Mouse (Mus musculus): ENCODE results near the gene Bcar3. TPM values are rescaled to one million over a fixed set of nuclear protein-coding genes. Genes with fewer than 3 reads are reported as not detected.
A peak's percentile ranks its signal among the peaks of the same experiment; 100 is the strongest.

Gene Bcar3
- polyA plus RNA-seq, 1 experiment from 2014 or later: 13.8 TPM

DNA sequence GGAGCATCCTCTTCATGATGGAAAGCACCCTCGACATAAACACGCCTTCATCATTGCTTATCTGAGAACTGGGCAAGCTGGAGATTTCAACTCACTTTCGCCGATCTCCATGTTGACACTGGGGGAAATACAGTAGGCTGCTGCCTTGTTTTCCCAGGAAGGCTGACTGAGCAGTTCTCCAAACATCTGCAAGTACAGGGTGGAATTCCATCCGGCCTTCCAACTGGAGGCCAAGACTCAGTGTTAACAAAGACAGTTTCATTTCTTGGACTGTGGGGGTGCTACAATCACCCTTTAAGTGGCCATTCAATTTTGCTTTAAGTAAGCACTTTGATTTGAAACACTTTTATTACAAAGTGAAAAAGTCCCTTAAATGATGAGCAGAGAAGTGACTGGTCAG, 50.4 kb downstream of the Bcar3 start:
- no peak overlapping the region for H3K4me3 ChIP-seq (replicated peaks)
- no peaks in the 10 kb centered on the region for H3K36me3 ChIP-seq
- 78% methylated on average over 5 of the region's 5 CpGs for WGBS
- ATAC-seq (replicated peaks; ENCODE audit: low FRiP score): no peak
- H3K9me3 ChIP-seq (replicated peaks): no peaks in the 10 kb centered on the region
- no peak overlapping the region for H3K27ac ChIP-seq
- H3K9ac ChIP-seq: no peak overlapping the region
- no peaks in the 10 kb centered on the region for H3K27me3 ChIP-seq
- no peak overlapping the region for H3K4me2 ChIP-seq
- H3K4me1 ChIP-seq: 0 out of 2 replicates have a peak, but pooled peaks cover 4% of the 10 kb centered on the region

DNA sequence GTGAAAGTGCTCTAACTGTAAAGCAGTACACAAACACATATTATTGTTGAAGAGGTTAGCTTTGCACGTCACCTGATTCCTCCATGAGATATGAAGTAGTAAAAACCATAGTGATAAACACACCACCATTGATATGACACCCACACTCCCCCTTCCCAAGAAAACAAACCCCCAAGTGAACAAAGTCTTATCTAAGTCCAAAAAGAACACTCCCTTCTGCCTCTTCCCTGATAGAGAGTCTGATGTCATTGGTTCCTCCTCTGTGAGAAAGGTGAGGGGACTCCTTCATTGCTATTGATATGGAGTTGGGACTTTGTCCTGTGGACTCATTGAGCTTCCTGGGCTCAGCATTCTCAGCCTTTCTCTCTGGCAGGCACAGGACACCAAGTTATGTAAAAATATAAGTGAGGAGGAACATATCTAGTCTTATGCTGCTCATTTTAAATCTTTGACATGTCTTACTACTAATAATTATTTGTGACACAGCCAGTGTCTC, 52.1 kb downstream of the Bcar3 start:
- Histone ChIP-seq H3K27ac (no peak overlapping the region), H3K4me1 (0 out of 2 replicates have a peak, but pooled peaks cover 4% of the 10 kb centered on the region), H3K9ac (no peak overlapping the region), H3K27me3 (no peaks in the 10 kb centered on the region), H3K9me3 (replicated peaks) (no peaks in the 10 kb centered on the region), H3K4me3 (replicated peaks) (no peak overlapping the region), H3K36me3 (no peaks in the 10 kb centered on the region), H3K4me2 (no peak overlapping the region)
- no peak for ATAC-seq (replicated peaks; ENCODE audit: low FRiP score)
- 92% methylated on average over 1 of the region's 1 CpGs for WGBS

DNA sequence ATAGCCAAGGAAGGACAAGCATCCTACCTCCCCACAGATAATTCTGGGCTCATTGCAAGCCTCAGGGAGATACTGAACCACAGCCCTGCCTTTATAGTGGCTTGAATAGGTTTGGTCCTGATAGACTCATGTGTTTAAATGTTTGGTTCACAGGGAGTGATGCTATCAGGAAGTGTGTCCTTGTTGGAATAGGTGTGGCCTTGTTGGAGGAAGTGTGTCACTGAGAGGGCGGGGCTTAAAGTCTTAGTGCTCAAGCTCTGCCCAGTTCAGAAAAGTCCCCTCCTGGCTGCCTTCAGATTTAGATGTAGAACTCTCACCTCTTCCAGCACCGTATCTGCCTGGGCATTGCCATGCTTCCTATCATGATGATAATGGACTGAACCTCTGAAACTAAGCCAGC, 52.7 kb downstream of the Bcar3 start:
- 94% methylated on average over 2 of the region's 2 CpGs for WGBS
- Histone ChIP-seq H3K4me1 (0 out of 2 replicates have a peak, but pooled peaks cover 4% of the 10 kb centered on the region), H3K9ac (no peak overlapping the region), H3K36me3 (no peaks in the 10 kb centered on the region), H3K9me3 (replicated peaks) (no peaks in the 10 kb centered on the region), H3K27ac (no peak overlapping the region), H3K4me2 (no peak overlapping the region), H3K27me3 (no peaks in the 10 kb centered on the region), H3K4me3 (replicated peaks) (no peak overlapping the region)
- ATAC-seq (replicated peaks; ENCODE audit: low FRiP score): no peak

GRCm38 (mm10) chr3:122348677-122349076, 54.7 kb downstream of the Bcar3 start:
- WGBS: 84% methylated on average over 5 of the region's 5 CpGs
- Histone ChIP-seq H3K4me1 (0 out of 2 replicates have a peak, but pooled peaks cover 4% of the 10 kb centered on the region), H3K9me3 (replicated peaks) (no peaks in the 10 kb centered on the region), H3K9ac (no peak overlapping the region), H3K27ac (no peak overlapping the region), H3K4me3 (replicated peaks) (no peak overlapping the region), H3K4me2 (no peak overlapping the region), H3K36me3 (no peaks in the 10 kb centered on the region), H3K27me3 (no peaks in the 10 kb centered on the region)
- ATAC-seq (replicated peaks; ENCODE audit: low FRiP score): no peak

- no peaks in the 10 kb centered on the region for H3K9me3 ChIP-seq (replicated peaks)
Observed at GRCm38 (mm10) chr3:122352801-122353200, 58.9 kb downstream of the Bcar3 start.

GRCm38 (mm10) chr3:122359426-122359825, 65.5 kb downstream of the Bcar3 start:
- no peak overlapping the region for H3K4me2 ChIP-seq
- no peak for ATAC-seq (replicated peaks; ENCODE audit: low FRiP score)
- peaks cover 29% of the 10 kb centered on the region for H3K4me1 ChIP-seq
- H3K27ac ChIP-seq: no peak overlapping the region
- no peaks in the 10 kb centered on the region for H3K9me3 ChIP-seq (replicated peaks)
- no peak overlapping the region for H3K9ac ChIP-seq
- no peaks in the 10 kb centered on the region for H3K36me3 ChIP-seq
- H3K27me3 ChIP-seq: no peaks in the 10 kb centered on the region
- no peak overlapping the region for H3K4me3 ChIP-seq (replicated peaks)
- WGBS: 79% methylated on average over 7 of the region's 7 CpGs

More at GRCm38 (mm10) chr3:122352801-122353200, 58.9 kb downstream of the Bcar3 start:
- H3K4me2 ChIP-seq: no peak overlapping the region
- no peaks in the 10 kb centered on the region for H3K4me1 ChIP-seq
- H3K27ac ChIP-seq: no peak overlapping the region
- WGBS: 80% methylated on average over 3 of the region's 3 CpGs
- H3K4me3 ChIP-seq (replicated peaks): no peak overlapping the region
- no peaks in the 10 kb centered on the region for H3K36me3 ChIP-seq
- H3K27me3 ChIP-seq: no peaks in the 10 kb centered on the region
- no peak for ATAC-seq (replicated peaks; ENCODE audit: low FRiP score)
- no peak overlapping the region for H3K9ac ChIP-seq

- Histone ChIP-seq H3K9ac (no peak overlapping the region), H3K27me3 (no peaks in the 10 kb centered on the region), H3K4me1 (peaks cover 35% of the 10 kb centered on the region), H3K4me3 (replicated peaks) (no peak overlapping the region), H3K9me3 (replicated peaks) (no peaks in the 10 kb centered on the region), H3K36me3 (no peaks in the 10 kb centered on the region), H3K4me2 (no peak overlapping the region), H3K27ac (no peak overlapping the region)
- 89% methylated on average over 9 of the region's 9 CpGs for WGBS
- ATAC-seq (replicated peaks; ENCODE audit: low FRiP score): no peak
Observed at GRCm38 (mm10) chr3:122359954-122360353, 66.0 kb downstream of the Bcar3 start.

DNA sequence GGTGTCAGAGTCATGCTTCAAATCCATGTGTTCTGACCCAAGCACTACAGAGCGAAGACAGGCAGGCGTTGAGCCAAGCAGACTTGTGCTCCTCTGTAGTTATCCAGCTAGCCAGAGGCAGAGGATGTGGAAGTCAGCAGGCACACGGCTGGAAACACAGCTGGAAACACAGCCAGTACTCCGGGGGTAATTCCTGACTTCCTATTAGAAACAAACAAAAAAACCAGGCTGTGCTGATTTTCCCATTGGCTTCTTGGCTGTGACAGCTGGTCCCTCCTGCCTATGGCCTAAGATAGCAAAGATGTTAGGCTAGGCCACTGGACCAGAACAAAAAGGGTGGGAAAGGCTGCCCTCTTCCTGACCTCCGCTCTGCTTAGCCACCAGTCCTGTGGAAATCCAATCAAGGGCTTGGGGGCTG, 66.8 kb downstream of the Bcar3 start:
- WGBS: 22% methylated on average over 5 of the region's 5 CpGs

DNA sequence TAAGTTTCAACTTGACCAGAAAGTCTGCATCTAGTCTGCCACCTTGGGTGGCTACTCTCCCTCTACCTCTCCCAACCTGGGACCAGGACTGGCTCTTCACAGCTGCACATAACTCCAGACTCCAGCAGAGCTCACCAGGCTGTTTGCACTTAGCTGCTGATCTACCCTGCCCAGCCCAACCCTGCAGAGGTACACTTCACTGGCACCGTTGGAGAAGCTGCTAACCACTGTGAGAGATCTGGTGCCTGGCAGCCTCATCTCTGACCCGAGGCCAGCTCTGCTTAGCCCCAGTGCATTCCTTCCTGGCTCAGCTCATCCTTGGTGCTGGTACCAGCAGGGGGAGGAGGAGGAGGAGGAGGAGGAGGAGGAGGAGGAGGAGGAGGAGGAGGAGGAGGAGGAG, 68.8 kb downstream of the Bcar3 start:
- WGBS: 21% methylated on average over 2 of the region's 2 CpGs
- Histone ChIP-seq H3K36me3 (no peaks in the 10 kb centered on the region), H3K27me3 (no peaks in the 10 kb centered on the region), H3K9ac (no peak overlapping the region), H3K4me3 (replicated peaks) (no peak overlapping the region), H3K4me1 (peaks cover 42% of the 10 kb centered on the region), H3K9me3 (replicated peaks) (no peaks in the 10 kb centered on the region), H3K4me2 (no peak overlapping the region), H3K27ac (0 out of 2 replicates have a peak overlapping the region, but pooled peaks have one; percentile 41)
- no peak for ATAC-seq (replicated peaks; ENCODE audit: low FRiP score)

More for the DNA sequence above, 66.8 kb downstream of the Bcar3 start:
- no peak overlapping the region for H3K4me2 ChIP-seq
- peaks cover 42% of the 10 kb centered on the region for H3K4me1 ChIP-seq
- no peaks in the 10 kb centered on the region for H3K27me3 ChIP-seq
- ATAC-seq (replicated peaks; ENCODE audit: low FRiP score): peak; percentile 84
- no peak overlapping the region for H3K9ac ChIP-seq
- H3K27ac ChIP-seq: peak overlapping the region; percentile 76
- no peaks in the 10 kb centered on the region for H3K36me3 ChIP-seq
- H3K4me3 ChIP-seq (replicated peaks): no peak overlapping the region
- no peaks in the 10 kb centered on the region for H3K9me3 ChIP-seq (replicated peaks)

DNA sequence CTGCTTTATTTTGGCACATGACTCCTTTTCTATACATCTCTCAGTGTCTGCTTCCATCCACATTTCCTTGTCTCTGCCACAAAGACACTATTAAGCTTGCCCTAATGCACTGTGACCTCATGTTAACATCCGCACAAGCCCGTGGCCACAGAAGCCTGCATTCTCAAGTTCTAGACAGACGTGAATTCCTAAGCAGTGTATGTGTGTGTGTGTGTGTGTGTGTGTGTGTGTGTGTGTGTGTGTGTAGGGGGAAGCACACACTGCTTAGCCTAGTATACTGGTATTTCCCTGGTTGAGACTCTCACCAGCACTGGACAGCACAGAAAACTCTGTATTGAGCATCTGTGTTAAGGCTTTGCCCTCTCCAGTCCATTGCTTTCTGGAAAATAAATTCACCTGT, 70.6 kb downstream of the Bcar3 start:
- 0 out of 2 replicates have a peak overlapping the region, but pooled peaks have one; percentile 14 for H3K27ac ChIP-seq

GRCm38 (mm10) chr3:122365326-122365725, 71.4 kb downstream of the Bcar3 start:
- Histone ChIP-seq H3K4me2 (no peak overlapping the region), H3K27me3 (no peaks in the 10 kb centered on the region), H3K4me3 (replicated peaks) (no peak overlapping the region), H3K4me1 (peaks cover 35% of the 10 kb centered on the region), H3K9me3 (replicated peaks) (no peaks in the 10 kb centered on the region), H3K9ac (no peak overlapping the region), H3K27ac (peak overlapping the region; percentile 74), H3K36me3 (no peaks in the 10 kb centered on the region)
- peak; percentile 57; the same call in 1 of the 2 replicates for ATAC-seq (replicated peaks; ENCODE audit: low FRiP score)
- WGBS: 7% methylated on average over 3 of the region's 3 CpGs

More for the DNA sequence above, 70.6 kb downstream of the Bcar3 start:
- H3K9me3 ChIP-seq (replicated peaks): no peaks in the 10 kb centered on the region
- ATAC-seq (replicated peaks; ENCODE audit: low FRiP score): no peak
- H3K9ac ChIP-seq: no peak overlapping the region
- H3K4me1 ChIP-seq: peaks cover 42% of the 10 kb centered on the region
- no peaks in the 10 kb centered on the region for H3K36me3 ChIP-seq
- no peaks in the 10 kb centered on the region for H3K27me3 ChIP-seq
- no peak overlapping the region for H3K4me3 ChIP-seq (replicated peaks)
- H3K4me2 ChIP-seq: no peak overlapping the region
- 36% methylated on average over 3 of the region's 3 CpGs for WGBS

GRCm38 (mm10) chr3:122371646-122372341, 77.9 kb downstream of the Bcar3 start:
- no peak overlapping the region for H3K4me2 ChIP-seq
- ATAC-seq (replicated peaks; ENCODE audit: low FRiP score): no peak
- H3K4me1 ChIP-seq: peaks cover 13% of the 10 kb centered on the region
- no peak overlapping the region for H3K27ac ChIP-seq
- no peaks in the 10 kb centered on the region for H3K27me3 ChIP-seq
- 85% methylated on average over 8 of the region's 8 CpGs for WGBS
- no peak overlapping the region for H3K4me3 ChIP-seq (replicated peaks)
- H3K9ac ChIP-seq: no peak overlapping the region
- H3K9me3 ChIP-seq (replicated peaks): no peaks in the 10 kb centered on the region
- H3K36me3 ChIP-seq: no peaks in the 10 kb centered on the region

Measured in kidney, embryonic 15.5 days (tissue).